Mouse (Mus musculus) cerebellum, adult 8-10 months (tissue): Measurements from ENCODE around the gene Fam71e1.

Experiments used
- DNase-seq: peaks from one replicate; pipeline ENCODE4 v3.0.0; 2022

The Fam71e1 gene

GRCm38 (mm10) chr7:44495992-44496770, at the start of gene Fam71e1, which contains the start of gene Emc10:
Fam71e1 (plus strand) TSS chr7:44496581.
Emc10 (minus strand) TSS chr7:44496529.
- DNase-seq: peak; percentile 99

DNA sequence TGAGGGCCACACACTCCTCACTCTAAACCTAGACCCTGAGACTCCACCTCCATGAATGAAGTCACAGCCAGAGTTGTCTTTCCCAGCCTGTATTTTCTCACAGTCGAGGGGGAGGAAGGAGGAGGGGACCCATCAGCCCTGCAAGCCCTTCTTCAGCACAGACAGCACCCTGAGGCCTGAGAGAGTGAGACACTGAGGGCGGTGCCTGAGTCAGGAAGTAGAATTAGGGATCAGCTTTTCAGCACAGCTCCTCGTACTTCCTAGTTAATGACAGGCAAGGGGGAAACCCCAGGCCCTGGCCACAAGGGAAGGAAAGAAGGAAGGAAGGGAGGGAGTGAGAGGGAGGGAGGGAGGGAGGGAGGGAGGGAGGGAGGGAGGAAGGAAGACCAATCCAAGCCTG, 43.1 kb upstream of the Fam71e1 start:
- DNase-seq: no peak

- DNase-seq: no peak
Measured at GRCm38 (mm10) chr7:44456302-44456701, 40.1 kb upstream of the Fam71e1 start.

DNA sequence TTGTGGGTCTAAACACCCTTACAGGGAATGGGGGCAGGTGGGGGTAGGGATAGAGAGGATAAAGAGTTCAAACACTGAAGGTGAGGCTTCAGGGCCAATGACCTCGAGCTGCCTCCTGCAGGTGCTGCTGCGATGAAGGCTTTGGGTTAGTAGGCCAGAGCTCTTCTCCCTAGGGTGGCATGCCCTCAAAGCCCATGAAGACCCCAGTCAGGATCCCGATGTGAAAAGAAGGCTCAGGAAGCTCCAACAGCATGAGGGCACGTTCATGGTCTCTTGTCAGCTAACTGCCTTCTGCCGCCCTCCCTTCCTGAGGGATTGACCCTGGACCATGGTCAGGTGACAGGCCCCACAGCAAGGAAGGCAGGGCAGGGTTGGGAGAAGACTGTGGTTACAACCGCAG, 36.3 kb upstream of the Fam71e1 start:
- DNase-seq: no peak

GRCm38 (mm10) chr7:44460767-44461502, 35.4 kb upstream of the Fam71e1 start:
- DNase-seq: no peak

DNA sequence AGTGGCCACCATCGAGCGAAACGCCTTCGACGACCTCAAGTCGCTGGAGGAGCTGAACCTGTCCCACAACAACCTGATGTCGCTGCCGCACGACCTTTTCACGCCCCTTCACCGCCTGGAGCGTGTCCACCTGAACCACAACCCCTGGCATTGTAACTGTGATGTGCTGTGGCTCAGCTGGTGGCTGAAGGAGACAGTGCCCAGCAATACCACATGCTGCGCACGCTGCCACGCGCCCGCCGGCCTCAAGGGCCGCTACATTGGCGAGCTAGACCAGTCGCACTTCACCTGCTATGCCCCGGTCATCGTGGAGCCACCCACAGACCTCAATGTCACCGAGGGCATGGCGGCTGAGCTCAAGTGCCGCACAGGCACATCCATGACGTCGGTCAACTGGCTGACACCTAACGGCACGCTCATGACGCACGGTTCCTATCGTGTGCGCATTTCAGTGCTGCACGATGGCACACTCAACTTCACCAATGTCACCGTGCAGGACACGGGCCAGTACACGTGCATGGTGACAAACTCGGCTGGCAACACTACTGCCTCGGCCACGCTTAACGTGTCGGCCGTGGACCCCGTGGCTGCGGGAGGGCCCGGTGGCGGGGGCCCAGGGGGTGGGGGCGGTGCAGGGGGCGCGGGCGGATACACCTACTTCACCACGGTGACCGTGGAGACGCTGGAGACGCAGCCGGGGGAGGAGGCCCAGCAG, 34.7 kb upstream of the Fam71e1 start:
- DNase-seq: no peak

DNA sequence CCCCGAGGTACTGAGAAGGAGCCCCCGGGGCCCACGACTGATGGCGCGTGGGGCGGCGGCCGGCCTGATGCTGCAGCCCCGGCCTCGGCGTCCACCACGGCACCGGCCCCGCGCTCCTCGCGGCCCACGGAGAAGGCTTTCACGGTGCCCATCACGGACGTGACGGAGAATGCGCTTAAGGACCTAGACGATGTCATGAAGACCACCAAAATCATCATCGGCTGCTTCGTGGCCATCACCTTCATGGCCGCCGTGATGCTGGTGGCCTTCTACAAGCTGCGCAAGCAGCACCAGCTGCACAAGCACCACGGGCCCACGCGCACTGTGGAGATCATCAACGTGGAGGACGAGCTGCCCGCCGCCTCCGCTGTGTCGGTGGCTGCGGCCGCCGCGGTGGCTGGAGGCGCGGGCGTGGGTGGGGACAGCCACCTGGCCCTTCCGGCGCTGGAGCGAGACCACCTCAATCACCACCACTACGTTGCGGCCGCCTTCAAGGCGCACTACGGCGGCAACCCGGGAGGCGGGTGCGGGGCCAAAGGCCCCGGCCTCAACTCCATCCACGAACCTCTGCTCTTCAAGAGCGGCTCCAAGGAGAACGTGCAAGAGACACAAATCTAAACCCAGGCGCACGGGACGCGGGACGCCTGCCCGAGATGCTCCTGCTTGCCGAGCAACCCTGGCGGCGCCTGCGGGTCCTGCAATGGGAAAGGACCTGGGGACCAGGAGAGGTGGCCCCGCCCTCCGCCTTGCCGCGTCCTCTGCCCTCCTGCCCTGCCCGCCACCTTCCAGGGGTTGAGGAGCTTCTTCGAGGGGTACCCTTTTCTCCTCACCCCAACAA, 33.9 kb upstream of the Fam71e1 start:
- no peak for DNase-seq

DNA sequence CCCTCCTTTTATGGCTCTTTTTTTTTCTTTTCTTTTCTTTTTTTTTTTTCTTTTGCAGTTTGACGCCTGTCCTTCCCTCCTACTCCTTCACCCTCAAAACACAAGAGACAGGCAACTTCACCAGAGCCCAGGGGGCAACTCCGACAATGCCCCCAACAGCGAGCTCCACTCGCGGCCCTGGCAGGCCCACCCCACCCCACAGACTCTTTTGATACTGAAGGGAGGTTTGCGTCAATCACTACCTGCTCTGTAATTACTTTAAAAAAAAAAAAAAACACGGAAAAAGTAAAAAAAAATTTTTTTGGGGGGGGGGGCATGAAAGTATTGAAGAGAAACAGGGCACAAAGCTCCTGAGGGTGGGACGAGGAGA, 33.3 kb upstream of the Fam71e1 start:
- DNase-seq: no peak

DNA sequence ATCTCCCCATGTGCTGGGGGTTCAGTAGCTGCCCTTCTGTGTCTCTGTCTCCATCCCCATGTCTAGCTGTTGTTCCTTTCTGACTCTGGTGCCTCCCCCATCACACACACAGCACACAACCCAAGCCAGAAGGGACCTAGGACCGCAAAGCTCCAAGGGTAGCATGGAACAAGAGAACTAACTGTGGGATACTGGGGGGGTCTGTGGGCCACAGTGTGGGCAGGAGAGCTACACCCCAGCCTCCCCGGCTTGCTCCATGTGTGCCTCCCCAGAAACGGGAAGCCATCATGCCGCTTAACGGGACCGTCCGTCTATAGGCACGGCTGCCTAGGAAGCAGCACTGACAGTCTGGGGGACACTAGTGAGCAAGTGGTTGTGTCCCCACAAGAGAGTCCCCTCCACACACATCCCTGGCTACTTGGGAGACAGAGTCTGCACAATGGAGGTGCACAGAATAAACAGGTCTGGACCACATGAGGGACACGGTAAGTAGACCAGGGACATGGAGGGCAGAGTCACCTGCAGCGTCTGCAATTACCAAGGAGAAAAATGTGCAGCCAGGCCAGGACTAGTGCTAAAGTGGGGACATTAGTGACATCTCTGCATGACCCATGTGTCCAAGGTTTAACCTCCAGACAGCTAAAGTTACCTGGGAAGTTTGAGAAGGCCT, 32.7 kb upstream of the Fam71e1 start:
- no peak for DNase-seq

- DNase-seq: peak; percentile 94
Measured at GRCm38 (mm10) chr7:44464511-44464910, 31.9 kb upstream of the Fam71e1 start.

- no peak for DNase-seq
Measured at GRCm38 (mm10) chr7:44465111-44465510, 31.3 kb upstream of the Fam71e1 start, which contains the start of gene Aspdh. Aspdh (plus strand) TSS chr7:44465391.

DNA sequence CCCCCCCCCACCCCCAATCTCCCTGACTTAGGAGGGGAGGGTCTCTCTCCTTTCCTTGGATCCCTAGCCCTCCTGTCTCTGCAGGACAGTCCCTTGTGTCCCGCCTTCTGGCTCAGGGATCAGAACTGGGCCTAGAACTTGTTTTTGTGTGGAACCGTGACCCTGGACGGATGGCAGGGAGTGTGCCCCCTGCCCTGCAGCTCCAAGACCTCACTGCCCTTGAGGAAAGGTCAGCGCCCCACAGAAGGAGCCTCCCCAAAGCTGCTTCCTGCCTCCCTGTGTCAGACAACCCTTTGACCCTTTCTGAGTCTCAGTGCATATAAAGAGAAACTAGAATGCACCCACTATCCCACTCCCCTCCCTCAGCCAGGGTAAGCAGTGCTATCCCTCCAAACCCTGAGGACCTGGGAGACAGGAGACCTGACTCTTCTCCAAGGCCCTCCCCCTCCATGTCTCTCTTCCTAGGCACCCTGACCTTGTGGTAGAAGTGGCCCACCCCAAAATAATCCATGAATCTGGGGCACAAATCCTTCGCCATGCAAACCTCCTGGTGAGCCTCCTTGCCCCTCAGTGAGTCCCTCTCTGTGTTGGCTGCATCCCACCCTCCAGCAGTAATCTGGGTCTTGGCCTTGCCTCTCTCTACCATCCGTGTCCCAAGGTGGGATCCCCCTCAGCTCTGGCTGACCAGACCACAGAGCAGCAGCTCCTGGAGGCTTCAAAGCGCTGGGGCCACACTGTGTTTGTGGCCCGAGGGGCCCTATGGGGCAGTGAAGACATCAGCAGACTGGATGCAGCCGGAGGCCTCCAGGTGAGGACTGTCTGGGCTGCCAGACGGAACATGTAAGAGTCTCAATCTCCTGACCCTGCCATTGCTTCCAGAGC, 30.1 kb upstream of the Fam71e1 start:
- DNase-seq: no peak

GRCm38 (mm10) chr7:44466888-44467311, 29.5 kb upstream of the Fam71e1 start:
- no peak for DNase-seq

DNA sequence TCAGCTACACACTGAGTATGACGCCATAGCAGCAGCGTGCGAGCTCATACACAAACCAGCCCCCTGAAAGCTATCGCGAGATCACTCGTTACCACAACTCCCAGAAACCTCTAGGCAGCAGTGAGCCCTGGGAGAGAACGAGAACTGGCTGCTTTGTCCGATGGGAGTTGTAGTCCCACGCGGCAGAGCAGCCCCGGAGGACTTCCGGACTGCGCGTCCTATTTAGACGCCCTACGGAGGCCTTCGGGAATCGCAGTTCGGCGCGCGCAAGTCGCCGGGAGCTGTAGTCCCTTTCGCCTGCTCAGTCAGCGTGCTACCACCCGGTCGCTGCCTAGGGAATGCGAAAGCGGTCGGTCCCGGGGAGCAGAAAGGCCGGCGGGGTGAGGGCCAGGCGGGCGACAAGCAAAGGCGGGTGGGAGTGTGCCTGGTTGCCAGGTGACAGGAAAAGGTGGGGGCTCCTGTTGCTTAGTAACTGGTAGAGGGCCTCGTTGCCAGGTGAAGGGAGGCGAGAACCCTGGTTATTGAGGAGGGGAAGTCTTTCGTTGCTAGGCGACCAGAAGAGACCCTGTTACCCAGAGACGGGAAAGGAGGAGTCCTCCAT, 28.5 kb upstream of the Fam71e1 start, which contains the start of gene Josd2:
Gene Josd2 (plus strand): TSS at position 170 of the 601 bp plus-strand sequence.
- peak; percentile 92 for DNase-seq

DNA sequence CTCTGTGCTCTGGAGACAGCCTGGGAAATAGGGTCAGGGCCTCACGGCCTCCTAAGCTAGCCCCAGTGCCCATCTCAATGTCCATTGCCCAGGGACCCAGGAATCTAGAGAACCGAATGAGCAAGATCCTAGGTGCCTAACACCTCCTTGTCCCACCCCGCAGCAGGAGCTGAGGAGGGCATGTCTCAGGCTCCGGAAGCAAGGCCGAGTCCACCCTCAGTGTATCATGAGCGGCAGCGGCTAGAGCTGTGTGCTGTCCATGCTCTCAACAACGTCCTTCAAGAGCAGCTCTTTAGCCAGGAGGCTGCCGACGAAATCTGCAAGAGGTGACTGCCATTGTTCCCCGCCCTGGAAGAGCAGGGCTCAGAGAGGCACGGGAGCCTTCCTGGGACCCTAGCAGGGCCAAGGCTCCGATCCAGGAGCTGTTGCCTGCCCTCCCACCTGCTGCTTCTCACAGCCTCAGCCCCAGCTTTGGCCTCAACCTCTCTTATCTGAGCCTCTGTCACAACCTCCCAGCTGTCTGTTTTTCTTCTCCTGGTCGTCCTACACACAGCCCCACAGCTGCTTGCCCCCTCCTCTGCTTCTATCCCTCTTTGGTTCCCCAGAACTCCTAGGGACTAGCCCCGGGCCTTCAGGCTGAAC, 27.6 kb upstream of the Fam71e1 start:
- DNase-seq: no peak

GRCm38 (mm10) chr7:44469677-44470675, 26.4 kb upstream of the Fam71e1 start:
- no peak for DNase-seq

GRCm38 (mm10) chr7:44470696-44471612, 25.4 kb upstream of the Fam71e1 start:
- no peak for DNase-seq
